Mouse (Mus musculus): ENCODE data around the gene St6galnac3.

The St6galnac3 gene

GRCm38 (mm10) chr3:153456227-153456626, 268.7 kb downstream of the St6galnac3 start:
- no peak for DNase-seq

- no peak for DNase-seq
Observed at GRCm38 (mm10) chr3:153453127-153454049, 271.6 kb downstream of the St6galnac3 start.

GRCm38 (mm10) chr3:153452299-153452996, 272.5 kb downstream of the St6galnac3 start:
- DNase-seq, result no peak

- no peak for DNase-seq
Observed at GRCm38 (mm10) chr3:153441329-153441728, 283.6 kb downstream of the St6galnac3 start.

GRCm38 (mm10) chr3:153436076-153437021, 288.6 kb downstream of the St6galnac3 start:
- DNase-seq, result no peak

GRCm38 (mm10) chr3:153433010-153433409, 292.0 kb downstream of the St6galnac3 start:
- DNase-seq, result no peak

GRCm38 (mm10) chr3:153432053-153432816, 292.7 kb downstream of the St6galnac3 start:
- DNase-seq, result no peak

GRCm38 (mm10) chr3:153429840-153430239, 295.1 kb downstream of the St6galnac3 start:
- no peak for DNase-seq

GRCm38 (mm10) chr3:153421918-153422290, 303.1 kb downstream of the St6galnac3 start:
- DNase-seq, result no peak

GRCm38 (mm10) chr3:153421060-153421917, 303.7 kb downstream of the St6galnac3 start:
- DNase-seq, result no peak

- peak; percentile 66 for DNase-seq
Observed at GRCm38 (mm10) chr3:153419331-153419730, 305.6 kb downstream of the St6galnac3 start.

- DNase-seq, result no peak
Observed at GRCm38 (mm10) chr3:153417001-153417400, 308.0 kb downstream of the St6galnac3 start.

- peak; percentile 53 for DNase-seq
Observed at GRCm38 (mm10) chr3:153416383-153416782, 308.6 kb downstream of the St6galnac3 start.

GRCm38 (mm10) chr3:153414132-153414531, 310.8 kb downstream of the St6galnac3 start:
- DNase-seq, result no peak

- DNase-seq, result no peak
Observed at GRCm38 (mm10) chr3:153409286-153409685, 315.7 kb downstream of the St6galnac3 start.

- DNase-seq, result no peak
Observed at GRCm38 (mm10) chr3:153408361-153408760, 316.6 kb downstream of the St6galnac3 start.

- DNase-seq, result no peak
Observed at GRCm38 (mm10) chr3:153407698-153408097, 317.3 kb downstream of the St6galnac3 start.

GRCm38 (mm10) chr3:153406858-153407257, 318.1 kb downstream of the St6galnac3 start:
- DNase-seq, result no peak

GRCm38 (mm10) chr3:153406220-153406619, 318.8 kb downstream of the St6galnac3 start:
- no peak for DNase-seq

GRCm38 (mm10) chr3:153405643-153406042, 319.3 kb downstream of the St6galnac3 start:
- no peak for DNase-seq

- DNase-seq, result no peak
Observed at GRCm38 (mm10) chr3:153400259-153400658, 324.7 kb downstream of the St6galnac3 start.

Measured in kidney, postnatal 10 days (tissue).